9 mouse cellular contexts compared by ENCODE assay signal in the genomic region with DNA sequence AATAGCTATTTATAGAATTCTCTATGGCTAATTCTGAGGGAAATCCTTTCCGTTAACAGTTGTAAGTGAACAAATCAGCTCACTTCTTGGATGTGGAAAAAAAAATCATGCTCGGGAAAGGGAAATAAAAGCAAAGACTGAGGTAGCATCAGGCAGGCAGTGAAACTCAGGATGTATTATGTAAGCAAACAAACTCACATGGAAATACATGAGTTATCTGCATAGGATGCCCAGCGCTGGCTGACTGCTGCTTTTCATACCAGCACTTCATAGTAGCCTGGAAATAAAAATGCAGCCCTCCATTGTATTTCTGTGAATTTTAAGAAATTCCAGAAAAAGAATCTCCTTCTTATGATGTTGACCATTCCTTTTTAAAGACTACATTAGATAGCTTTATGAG.
DNase-seq lines count a peak whose midpoint lies in the region; ATAC-seq lines count a peak whose summit lies in the region.
"Had no signal": no experiment of that assay in that cellular context is flagged by ENCODE, and none has a peak within 500 bp of the region (broad histone marks: within the 10 kb centered on the region; RNA-seq: fewer than 3 reads in every experiment).

No protein-coding gene starts in this region.

- ATAC-seq in erythroblast, adult 5-6 weeks (replicated peaks; ENCODE audit: low FRiP score, poor library complexity, severe bottlenecking) = no peak
- no peak for ATAC-seq in kidney, embryonic 16.5 days (ENCODE audit: low FRiP score, low TSS enrichment)
- ATAC-seq in liver, embryonic 12.5 days = no peak

- no peak for DNase-seq in kidney, adult 18-20 months
- no peak for DNase-seq in embryonic facial prominence, embryonic 10.5 days (ENCODE audit: low spot score)
- DNase-seq in urinary bladder, postnatal 10 days (ENCODE audit: low spot score) = no peak
- no peak for DNase-seq in B cell, adult 2 months

- H3K4me1 ChIP-seq in erythroblast, embryonic 14.5 days (ENCODE audit: control insufficient read depth) = peaks cover 70% of the 10 kb centered on the region
- peaks cover 9% of the 10 kb centered on the region for H3K4me1 ChIP-seq in kidney, embryonic 16.5 days (ENCODE audit: insufficient read depth, low read length)
- H3K4me1 ChIP-seq in embryonic facial prominence, embryonic 10.5 days = peaks cover 22% of the 10 kb centered on the region
- H3K4me1 ChIP-seq in liver, embryonic 12.5 days = peaks cover 74% of the 10 kb centered on the region

- no peaks in the 10 kb centered on the region for H3K27me3 ChIP-seq in erythroblast, embryonic 14.5 days (ENCODE audit: control insufficient read depth)
- no peaks in the 10 kb centered on the region for H3K27me3 ChIP-seq in kidney, embryonic 16.5 days (ENCODE audit: insufficient read depth, low read length)
- H3K27me3 ChIP-seq in embryonic facial prominence, embryonic 10.5 days (replicated peaks; ENCODE audit: low read depth, poor library complexity, severe bottlenecking) = no peaks in the 10 kb centered on the region
- no peaks in the 10 kb centered on the region for H3K27me3 ChIP-seq in liver, embryonic 12.5 days (replicated peaks)

- peak overlapping the region; percentile 89 for H3K4me3 ChIP-seq in erythroblast, embryonic 14.5 days (replicated peaks)
- peak overlapping the region; percentile 21; the same call in 1 of the 2 replicates for H3K4me3 ChIP-seq in kidney, embryonic 16.5 days (ENCODE audit: low read length)
- 0 out of 2 replicates have a peak overlapping the region, but pooled peaks have one; percentile 64 for H3K4me3 ChIP-seq in embryonic facial prominence, embryonic 10.5 days
- H3K4me3 ChIP-seq in liver, embryonic 12.5 days = peak overlapping the region; percentile 78

- H3K36me3 ChIP-seq in erythroblast, embryonic 14.5 days (ENCODE audit: control insufficient read depth) = peaks cover 9% of the 10 kb centered on the region
- no peaks in the 10 kb centered on the region for H3K36me3 ChIP-seq in kidney, embryonic 16.5 days (ENCODE audit: insufficient read depth, low read length)
- H3K36me3 ChIP-seq in embryonic facial prominence, embryonic 10.5 days (replicated peaks) = no peaks in the 10 kb centered on the region
- H3K36me3 ChIP-seq in liver, embryonic 12.5 days = no peaks in the 10 kb centered on the region
- H3K36me3 ChIP-seq: embryonic facial prominence, embryonic 13.5 days had no signal

- peak overlapping the region; percentile 29; the same call in 1 of the 2 replicates for H3K4me2 ChIP-seq in kidney, embryonic 16.5 days (replicated peaks; ENCODE audit: low read depth, low read length)
- peak overlapping the region; percentile 81 for H3K4me2 ChIP-seq in liver, embryonic 12.5 days

- H3K9me3 ChIP-seq in erythroblast, embryonic 14.5 days (ENCODE audit: control insufficient read depth, low read length) = no peaks in the 10 kb centered on the region
- H3K9me3 ChIP-seq in kidney, embryonic 16.5 days (ENCODE audit: low read length) = no peaks in the 10 kb centered on the region
- no peaks in the 10 kb centered on the region for H3K9me3 ChIP-seq in embryonic facial prominence, embryonic 10.5 days
- no peaks in the 10 kb centered on the region for H3K9me3 ChIP-seq in liver, embryonic 12.5 days (replicated peaks)
- H3K9me3 ChIP-seq: embryonic facial prominence, embryonic 13.5 days had no signal

- 31% methylated on average over 3 of the region's 3 CpGs for WGBS in kidney, embryonic 16.5 days
- WGBS in embryonic facial prominence, embryonic 10.5 days = 73% methylated on average over 3 of the region's 3 CpGs
- 19% methylated on average over 3 of the region's 3 CpGs for WGBS in liver, embryonic 12.5 days (ENCODE audit: insufficient replicate concordance)

- no peak overlapping the region for H3K9ac ChIP-seq in kidney, embryonic 16.5 days (replicated peaks; ENCODE audit: low read length)
- peak overlapping the region; percentile 93 for H3K9ac ChIP-seq in liver, embryonic 12.5 days
- H3K9ac ChIP-seq: embryonic facial prominence, embryonic 13.5 days had no signal

- H3K27ac ChIP-seq in kidney, embryonic 16.5 days (ENCODE audit: low read length) = 0 out of 2 replicates have a peak overlapping the region, but pooled peaks have one; percentile 53
- H3K27ac ChIP-seq in embryonic facial prominence, embryonic 10.5 days (replicated peaks) = no peak overlapping the region
- H3K27ac ChIP-seq in liver, embryonic 12.5 days = peak overlapping the region; percentile 97
- H3K27ac ChIP-seq: embryonic facial prominence, embryonic 13.5 days had no signal

Comparison
In these comparisons a context has a peak if more than half of its experiments do, and no peak if none do; other contexts are left out.
1. H3K4me3 ChIP-seq: peak in every context shown above with its lines; median percentile 89 in erythroblast, embryonic 14.5 days; 78 in liver, embryonic 12.5 days; 64 in embryonic facial prominence, embryonic 10.5 days; 21 in kidney, embryonic 16.5 days.